8 mouse cellular contexts compared by ENCODE assay signal in the genomic region with DNA sequence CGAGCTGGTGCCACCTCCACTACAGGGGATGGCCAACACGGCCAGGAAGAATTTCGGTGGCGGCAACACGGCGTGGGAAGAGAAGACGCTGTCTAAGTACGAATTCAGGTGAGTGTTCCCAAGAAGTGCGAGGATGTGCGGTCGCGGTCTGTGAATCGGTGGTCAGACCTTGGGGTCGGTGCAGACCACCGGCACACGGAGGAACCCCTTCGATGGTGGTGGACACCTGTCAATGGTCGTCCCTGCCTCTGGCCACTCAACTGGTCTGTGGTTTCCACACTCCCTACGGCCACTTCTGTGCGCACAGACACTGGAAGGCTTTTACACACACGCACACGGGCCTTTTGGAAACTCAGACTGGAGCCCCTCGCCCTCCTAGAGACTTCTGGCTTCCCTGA. TPM values are rescaled to one million over a fixed set of nuclear protein-coding genes. Genes with fewer than 3 reads are reported as not detected.
DNase-seq lines count a peak whose midpoint lies in the region; ATAC-seq and TF ChIP-seq lines count a peak whose summit lies in the region.

No protein-coding gene starts in this region.

- peaks cover 11% of the 10 kb centered on the region for H3K4me1 ChIP-seq in kidney, embryonic 14.5 days (ENCODE audit: control insufficient read depth, insufficient read depth, low read length)
- H3K4me1 ChIP-seq in heart, postnatal 0 days (ENCODE audit: control insufficient read depth, insufficient read depth) = peaks cover 15% of the 10 kb centered on the region
- peaks cover 11% of the 10 kb centered on the region; the same call in 1 of the 2 replicates for H3K4me1 ChIP-seq in midbrain, embryonic 11.5 days (ENCODE audit: control insufficient read depth, insufficient read depth, low read length)

- no peak overlapping the region for H3K27ac ChIP-seq in kidney, embryonic 14.5 days (ENCODE audit: low read depth, low read length)
- no peak overlapping the region for H3K27ac ChIP-seq in heart, postnatal 0 days (ENCODE audit: low read depth)
- H3K27ac ChIP-seq in midbrain, embryonic 11.5 days (ENCODE audit: low read depth, low read length) = no peak overlapping the region; the same call in 1 of the 2 replicates

- ATAC-seq in kidney, embryonic 14.5 days (ENCODE audit: low FRiP score, low TSS enrichment) = no peak
- no peak for ATAC-seq in heart, postnatal 0 days (ENCODE audit: insufficient read depth, low read depth)
- ATAC-seq in midbrain, embryonic 11.5 days (ENCODE audit: low FRiP score) = peak; percentile 1; the same call in 1 of the 2 replicates

- TF ChIP-seq EP300 in heart, postnatal 0 days (IDR thresholded peaks at IDR 0.05; ENCODE audit: low read depth) = no peak

- H3K9me3 ChIP-seq in kidney, embryonic 14.5 days (ENCODE audit: control insufficient read depth, low read length) = no peaks in the 10 kb centered on the region
- no peaks in the 10 kb centered on the region for H3K9me3 ChIP-seq in heart, postnatal 0 days (replicated peaks; ENCODE audit: control insufficient read depth, low read length)
- H3K9me3 ChIP-seq in midbrain, embryonic 11.5 days (ENCODE audit: control insufficient read depth, low read length) = no peaks in the 10 kb centered on the region

- H3K36me3 ChIP-seq in kidney, embryonic 14.5 days (ENCODE audit: control insufficient read depth, insufficient read depth, low read length) = peaks cover 37% of the 10 kb centered on the region
- peaks cover 43% of the 10 kb centered on the region for H3K36me3 ChIP-seq in heart, postnatal 0 days (replicated peaks; ENCODE audit: control insufficient read depth, insufficient read depth, low read length)
- peaks cover 22% of the 10 kb centered on the region for H3K36me3 ChIP-seq in midbrain, embryonic 11.5 days (ENCODE audit: control insufficient read depth, insufficient read depth, low read length)

- WGBS in kidney, embryonic 14.5 days = 3% methylated on average over 23 of the region's 23 CpGs
- under 1% methylated on average over 23 of the region's 23 CpGs for WGBS in heart, postnatal 0 days
- 1% methylated on average over 23 of the region's 23 CpGs for WGBS in midbrain, embryonic 11.5 days

- peak overlapping the region; percentile 59 for H3K4me3 ChIP-seq in kidney, embryonic 14.5 days (ENCODE audit: low read length)
- peak overlapping the region; percentile 76 for H3K4me3 ChIP-seq in heart, postnatal 0 days (ENCODE audit: low read depth, low read length)
- H3K4me3 ChIP-seq in midbrain, embryonic 11.5 days (ENCODE audit: low read depth, low read length) = peak overlapping the region; percentile 88

- H3K27me3 ChIP-seq in kidney, embryonic 14.5 days (ENCODE audit: control insufficient read depth, insufficient read depth, low read length) = no peaks in the 10 kb centered on the region
- H3K27me3 ChIP-seq in heart, postnatal 0 days (ENCODE audit: control insufficient read depth, insufficient read depth, low read length) = no peaks in the 10 kb centered on the region
- H3K27me3 ChIP-seq in midbrain, embryonic 11.5 days (ENCODE audit: control insufficient read depth, insufficient read depth, low read length) = no peaks in the 10 kb centered on the region

- H3K4me2 ChIP-seq in kidney, embryonic 14.5 days (replicated peaks; ENCODE audit: low read depth, low read length) = peak overlapping the region; percentile 53
- peak overlapping the region; percentile 91 for H3K4me2 ChIP-seq in heart, postnatal 0 days (ENCODE audit: low read depth, low read length)
- H3K4me2 ChIP-seq in midbrain, embryonic 11.5 days = peak overlapping the region; percentile 68

- H3K9ac ChIP-seq in kidney, embryonic 14.5 days (ENCODE audit: low read depth, low read length) = peak overlapping the region; percentile 71
- peak overlapping the region; percentile 78 for H3K9ac ChIP-seq in heart, postnatal 0 days (replicated peaks; ENCODE audit: low read depth, low read length)
- peak overlapping the region; percentile 85 for H3K9ac ChIP-seq in midbrain, embryonic 11.5 days (ENCODE audit: low read length)

- TF ChIP-seq CTCF in heart, postnatal 0 days (IDR thresholded peaks at IDR 0.05; ENCODE audit: low read depth) = no peak

- no peak for DNase-seq in kidney, adult 9 months
- peak; percentile 35 for DNase-seq in MN1 (ENCODE audit: low spot score)
- DNase-seq in heart, postnatal 0 days (ENCODE audit: low spot score) = no peak
- DNase-seq in midbrain, embryonic 11.5 days (ENCODE audit: low spot score, missing footprints) = peak; percentile 91
- DNase-seq in layer of hippocampus, postnatal 36 days = no peak
- no peak for DNase-seq in left cerebral cortex, adult 8-10 months (ENCODE audit: low spot score in 2 of 2)
- DNase-seq in testis, postnatal 14 days (ENCODE audit: low spot score) = no peak

RNA-seq across cellular contexts. Expression of a gene that starts 0.5 kb away (rescaled TPM):
- 80.3 and 100 TPM in 2 replicates for polyA plus RNA-seq in kidney, embryonic 14.5 days (2014; fragmentation: Nextera tagmentation; extraction: Ambion mirVana)
- 23.3 and 24.0 TPM in 2 replicates for total RNA-seq in heart, postnatal 0 days (2014; rRNA removed; ENCODE audit: low replicate concordance)
- 26.3 and 35.3 TPM in 2 replicates for polyA plus RNA-seq in heart, postnatal 0 days (2015; fragmentation: Nextera tagmentation; extraction: Ambion mirVana)
- polyA plus RNA-seq in midbrain, embryonic 11.5 days (2014; fragmentation: Nextera tagmentation; extraction: Ambion mirVana) = 72.5 and 81.7 TPM in 2 replicates
- total RNA-seq in layer of hippocampus, postnatal 36 days (2021) = 10 to 100 TPM; 29.3 to 41.6 TPM
- 10 to 100 TPM; 16.4 to 22.3 (median 17.2) TPM for total RNA-seq in left cerebral cortex, adult 8-10 months (2022)

RNA-seq across cellular contexts. Expression of a gene that starts 0.8 kb away (rescaled TPM):
- 8.6 and 13.7 TPM in 2 replicates for polyA plus RNA-seq in kidney, embryonic 14.5 days (2014; fragmentation: Nextera tagmentation; extraction: Ambion mirVana)
- 19.5 and 21.8 TPM in 2 replicates for total RNA-seq in heart, postnatal 0 days (2014; rRNA removed; ENCODE audit: low replicate concordance)
- 6.4 and 6.5 TPM in 2 replicates for polyA plus RNA-seq in heart, postnatal 0 days (2015; fragmentation: Nextera tagmentation; extraction: Ambion mirVana)
- polyA plus RNA-seq in midbrain, embryonic 11.5 days (2014; fragmentation: Nextera tagmentation; extraction: Ambion mirVana) = 10.8 and 11.0 TPM in 2 replicates
- total RNA-seq in layer of hippocampus, postnatal 36 days (2021) = 10 to 100 TPM; 13.0 to 16.3 TPM
- 10 to 100 TPM; 13.4 to 14.3 (median 14.2) TPM for total RNA-seq in left cerebral cortex, adult 8-10 months (2022)

RNA-seq across cellular contexts. Expression of a gene that starts 42.1 kb away (rescaled TPM):
- 37.4 and 46.2 TPM in 2 replicates for polyA plus RNA-seq in kidney, embryonic 14.5 days (2014; fragmentation: Nextera tagmentation; extraction: Ambion mirVana)
- total RNA-seq in heart, postnatal 0 days (2014; rRNA removed; ENCODE audit: low replicate concordance) = 98.4 and 139 TPM in 2 replicates
- 50.6 and 71.1 TPM in 2 replicates for polyA plus RNA-seq in heart, postnatal 0 days (2015; fragmentation: Nextera tagmentation; extraction: Ambion mirVana)
- 30.1 and 30.5 TPM in 2 replicates for polyA plus RNA-seq in midbrain, embryonic 11.5 days (2014; fragmentation: Nextera tagmentation; extraction: Ambion mirVana)
- 10 to 100 TPM; 36.7 to 37.1 TPM for total RNA-seq in layer of hippocampus, postnatal 36 days (2021)
- 10 to 100 TPM; 36.8 to 55.1 (median 43.8) TPM for total RNA-seq in left cerebral cortex, adult 8-10 months (2022)

Comparison
In these comparisons a context has a peak if more than half of its experiments do, and no peak if none do; other contexts are left out.
1. DNase-seq: peak in MN1 (single experiment) and midbrain, embryonic 11.5 days (single experiment); none in kidney, adult 9 months (single experiment), heart, postnatal 0 days (single experiment), layer of hippocampus, postnatal 36 days (0 of 2), left cerebral cortex, adult 8-10 months (0 of 2) and testis, postnatal 14 days (single experiment).
2. Peak in every context shown above with its lines, with median percentiles within 50 percentile points of each other: H3K4me2 ChIP-seq, H3K4me3 ChIP-seq and H3K9ac ChIP-seq.